Mouse (Mus musculus): Measurements from ENCODE around the gene Ankrd31. TPM values are rescaled to one million over a fixed set of nuclear protein-coding genes. Genes with fewer than 3 reads are reported as not detected.

The Ankrd31 gene
- under 1 TPM; 0.46 to 0.47 TPM for total RNA-seq (2021)
- long read RNA-seq, experiment 1: 0 reads
- long read RNA-seq, experiment 2: 0 reads

DNA sequence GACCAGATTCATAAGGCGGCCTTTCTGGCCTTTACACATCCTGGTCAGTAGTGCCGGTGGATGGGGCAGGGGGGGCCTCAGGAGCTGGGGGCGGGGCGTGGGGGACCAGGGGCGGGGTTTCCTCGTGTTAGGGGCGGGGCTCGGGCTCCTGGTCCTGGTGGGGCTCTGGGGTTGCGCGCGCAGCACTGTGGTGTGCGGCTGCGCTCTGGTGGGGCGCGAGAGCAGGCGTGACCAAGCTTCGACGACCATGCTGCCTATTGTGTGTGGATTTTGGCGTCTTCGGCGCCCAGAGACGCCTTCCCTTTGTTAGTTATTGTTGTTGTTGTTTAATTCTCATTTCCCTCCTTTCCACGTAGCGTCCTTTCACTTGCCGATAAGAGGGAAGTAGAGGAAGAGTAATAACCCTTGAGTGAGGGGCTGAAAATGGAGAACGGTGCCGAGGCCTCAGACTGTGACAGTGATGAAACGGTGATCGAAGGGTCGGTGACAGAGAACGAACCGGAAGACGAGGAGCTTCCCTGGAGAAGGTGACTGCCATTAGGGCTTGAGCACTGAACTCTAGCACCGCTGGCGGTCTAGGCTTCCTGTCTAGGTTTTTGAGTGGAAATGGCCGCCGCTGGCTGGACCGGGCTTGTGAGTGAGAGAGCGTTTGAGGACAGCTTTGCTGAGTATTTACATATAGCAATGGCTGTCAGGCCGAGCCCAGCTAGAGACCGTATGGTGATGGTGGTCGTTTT, at the start of gene Ankrd31:
Ankrd31 (plus strand) TSS at position 164 of the 737 bp plus-strand sequence.
- DNase-seq (ENCODE audit: low spot score in 2 of 2): no peak
- Histone ChIP-seq H3K4me3 (no peak within 1 kb of the TSS), H3K27ac (no peak within 1 kb of the TSS)
- TF ChIP-seq CTCF (conservative IDR thresholded peaks at IDR 0.05): no peak

DNA sequence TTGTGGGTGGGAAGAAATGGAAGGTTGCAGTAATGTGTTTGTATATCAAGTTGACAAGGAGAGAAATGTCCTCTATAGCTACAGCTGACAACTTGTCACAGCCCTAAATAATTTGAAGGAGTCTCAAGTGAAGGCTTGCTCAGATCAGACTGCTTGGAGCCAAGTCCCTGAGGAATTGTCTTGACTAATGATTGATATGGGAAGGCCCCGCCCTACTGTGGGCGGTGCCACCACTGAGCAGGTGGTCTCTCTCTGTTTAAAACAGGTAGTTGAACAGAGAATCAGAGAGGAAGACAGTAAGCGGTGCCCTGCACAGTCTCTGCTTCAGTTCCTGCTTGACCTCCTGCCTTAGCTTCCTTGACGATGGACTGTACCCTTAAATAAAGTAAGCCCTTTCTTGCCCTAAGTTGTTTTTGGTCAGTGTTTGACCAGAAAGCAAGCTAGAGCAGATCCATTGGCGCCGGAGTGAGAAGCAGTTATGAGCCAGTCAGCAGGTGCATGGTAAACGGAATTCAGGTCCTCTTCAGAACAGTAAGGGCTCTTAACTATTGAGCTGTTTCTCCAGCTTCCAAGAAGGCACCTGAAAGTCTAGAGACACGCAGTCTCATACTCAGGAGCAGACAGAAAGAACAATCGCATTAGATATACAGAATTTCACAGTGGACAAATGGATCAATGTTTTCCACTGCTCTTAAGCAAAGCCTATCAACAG, 45.3 kb upstream of the Ankrd31 start:
- H3K4me3 ChIP-seq: no peak overlapping the region
- TF ChIP-seq CTCF (conservative IDR thresholded peaks at IDR 0.05): no peak

DNA sequence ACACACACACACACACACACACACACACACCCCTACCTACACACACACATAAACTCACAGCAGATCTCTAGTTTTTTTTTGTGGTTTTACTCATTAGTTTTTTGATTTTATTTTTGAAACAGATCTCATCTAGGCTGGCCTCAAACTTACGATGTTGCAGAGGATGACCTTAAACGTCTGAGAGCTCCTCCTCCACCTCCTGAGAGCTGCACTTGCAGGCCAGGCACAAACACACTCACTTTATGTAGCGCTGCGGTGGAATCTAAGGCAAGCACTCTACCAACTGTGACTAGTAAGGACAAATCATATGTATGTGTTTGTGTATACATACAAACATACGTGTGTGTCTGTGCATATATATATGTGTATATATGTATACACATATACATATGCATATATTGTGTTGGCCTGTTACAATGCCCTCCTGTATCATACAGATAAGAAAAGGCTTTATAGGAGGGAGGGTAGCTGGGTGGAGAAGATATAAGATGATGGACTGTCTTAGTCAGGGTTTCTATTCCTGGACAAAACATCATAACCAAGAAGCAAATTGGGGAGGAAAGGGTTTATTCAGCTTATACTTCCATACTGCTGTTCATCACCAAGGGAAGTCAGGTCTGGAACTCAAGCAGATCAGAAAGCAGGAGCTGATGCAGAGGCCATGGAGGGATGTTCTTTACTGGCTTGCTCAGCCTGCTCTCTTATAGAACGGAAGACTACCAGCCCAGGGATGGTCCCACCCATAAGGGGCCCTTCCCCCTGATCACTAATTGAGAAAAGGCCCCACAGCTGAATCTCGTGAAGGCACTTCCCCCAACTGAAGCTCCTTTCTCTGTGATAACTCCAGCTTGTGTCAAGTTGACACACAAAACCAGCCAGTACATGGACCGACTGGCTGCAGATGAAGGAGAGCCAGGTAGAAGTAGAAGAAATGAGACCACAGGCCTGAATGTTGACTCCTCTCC, 38.5 kb upstream of the Ankrd31 start:
- no peak for TF ChIP-seq CTCF (conservative IDR thresholded peaks at IDR 0.05)
- Histone ChIP-seq H3K4me3 (no peak overlapping the region), H3K27ac (peak overlapping the region; percentile 74)
- no peak for DNase-seq (ENCODE audit: low spot score in 2 of 2)

More for the DNA sequence above, 45.3 kb upstream of the Ankrd31 start:
- DNase-seq (ENCODE audit: low spot score in 2 of 2): no peak
- no peak overlapping the region for H3K27ac ChIP-seq

DNA sequence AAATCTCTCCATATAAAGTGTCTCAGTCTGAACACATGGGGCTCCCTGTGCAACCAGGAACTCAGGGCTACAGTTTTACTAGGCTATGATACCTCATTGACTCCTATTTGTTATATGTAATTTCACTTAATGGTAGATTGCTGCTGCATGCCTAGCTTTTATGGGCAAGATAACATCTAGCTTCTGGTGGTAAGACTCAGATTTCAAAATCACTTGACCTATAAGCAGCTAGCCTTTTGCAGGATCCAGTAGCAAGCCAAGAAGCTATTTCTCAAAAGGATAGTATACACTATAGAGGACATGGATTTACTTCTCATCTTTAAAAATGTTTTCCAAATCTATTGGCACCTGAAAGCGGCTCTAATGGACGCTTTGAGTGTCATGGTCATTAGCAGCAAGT, 31.8 kb upstream of the Ankrd31 start:
- Histone ChIP-seq H3K27ac (no peak overlapping the region), H3K4me3 (no peak overlapping the region)
- no peak for TF ChIP-seq CTCF (conservative IDR thresholded peaks at IDR 0.05)
- no peak for DNase-seq (ENCODE audit: low spot score in 2 of 2)

DNA sequence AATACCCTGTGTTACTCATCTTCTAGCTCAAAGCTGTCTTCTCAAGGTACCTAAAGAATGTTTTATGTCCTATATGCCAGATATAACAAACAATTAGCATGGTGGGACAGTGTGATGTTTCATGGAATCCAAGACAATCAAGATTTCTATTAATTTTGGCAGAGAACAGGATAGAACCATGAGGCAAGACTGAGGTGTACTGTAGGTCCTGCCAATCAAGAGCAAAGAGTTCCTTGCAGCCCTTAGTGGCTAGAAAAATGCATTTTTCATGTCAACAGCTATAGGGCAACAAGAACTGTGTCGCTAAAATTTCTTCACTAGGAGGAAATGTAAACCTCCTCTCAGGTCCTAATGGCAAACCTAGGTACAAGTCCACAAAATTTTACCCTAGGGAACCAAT, 30.3 kb upstream of the Ankrd31 start:
- no peak for TF ChIP-seq CTCF (conservative IDR thresholded peaks at IDR 0.05)
- no peak for DNase-seq (ENCODE audit: low spot score in 2 of 2)
- Histone ChIP-seq H3K27ac (no peak overlapping the region), H3K4me3 (no peak overlapping the region)

DNA sequence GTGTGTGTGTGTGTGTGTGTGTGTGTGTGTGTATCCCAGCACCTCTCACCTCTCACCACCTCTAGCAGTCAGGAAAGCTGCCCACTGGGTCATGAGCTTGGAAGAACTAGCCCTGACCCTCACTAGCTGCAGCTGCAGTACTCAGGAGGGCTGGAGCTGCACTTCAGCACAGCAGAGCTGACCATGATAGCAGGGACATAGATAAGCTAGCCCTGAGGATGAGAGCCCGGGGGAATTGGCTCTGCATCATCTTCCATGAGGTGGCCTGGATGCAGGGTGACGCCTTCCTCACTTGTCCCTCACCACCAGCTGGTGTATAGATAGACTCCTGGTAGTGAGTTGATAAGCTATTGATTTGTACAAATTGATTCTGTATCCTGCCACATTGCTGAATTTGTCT, 28.1 kb upstream of the Ankrd31 start:
- H3K27ac ChIP-seq: no peak overlapping the region
- TF ChIP-seq CTCF (conservative IDR thresholded peaks at IDR 0.05): no peak
- no peak for DNase-seq (ENCODE audit: low spot score in 2 of 2)

DNA sequence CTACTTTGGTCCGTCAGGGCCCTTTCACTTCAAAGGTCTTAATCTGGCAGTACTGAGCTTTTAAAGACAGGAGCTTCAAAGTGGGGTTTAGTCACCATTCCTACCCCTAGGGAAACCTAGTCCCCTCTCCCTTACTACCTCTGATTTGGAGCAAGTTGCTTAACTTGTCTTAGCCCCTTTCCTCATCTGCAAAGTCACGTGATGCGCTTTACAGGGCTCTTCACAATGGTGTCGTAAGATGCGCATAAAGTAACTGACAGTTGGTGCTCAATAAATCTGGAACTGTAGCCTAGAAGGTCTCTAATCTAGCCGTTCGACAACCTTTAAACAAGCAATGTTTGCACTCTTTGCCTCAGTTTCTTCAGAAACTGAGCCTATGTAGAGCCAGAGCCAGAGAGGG, 19.8 kb upstream of the Ankrd31 start:
- DNase-seq (ENCODE audit: low spot score in 2 of 2): no peak
- TF ChIP-seq CTCF (conservative IDR thresholded peaks at IDR 0.05): no peak
- Histone ChIP-seq H3K27ac (no peak overlapping the region), H3K4me3 (no peak overlapping the region)

More for the DNA sequence above, 28.1 kb upstream of the Ankrd31 start:
- H3K4me3 ChIP-seq: no peak overlapping the region

DNA sequence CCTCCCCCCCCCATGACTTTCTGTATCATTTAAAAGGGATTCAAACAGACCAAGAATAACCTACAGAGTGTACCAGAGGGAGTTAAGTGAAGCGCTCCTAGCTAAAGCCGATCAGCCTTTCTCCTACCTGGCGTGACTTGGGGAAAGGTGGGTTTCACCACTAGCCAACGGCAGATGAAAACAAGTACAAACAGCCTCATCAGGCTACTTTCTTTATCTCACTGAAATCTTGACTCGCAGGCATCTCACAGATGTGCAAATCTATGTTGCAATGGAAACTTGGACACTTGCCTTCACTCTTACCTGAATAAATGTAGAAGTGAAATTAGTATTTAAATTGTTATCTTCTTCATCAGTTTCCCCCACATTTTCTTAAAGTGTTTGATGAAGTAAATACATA, 18.9 kb upstream of the Ankrd31 start:
- no peak for TF ChIP-seq CTCF (conservative IDR thresholded peaks at IDR 0.05)
- DNase-seq (ENCODE audit: low spot score in 2 of 2): no peak
- Histone ChIP-seq H3K27ac (no peak overlapping the region), H3K4me3 (no peak overlapping the region)

DNA sequence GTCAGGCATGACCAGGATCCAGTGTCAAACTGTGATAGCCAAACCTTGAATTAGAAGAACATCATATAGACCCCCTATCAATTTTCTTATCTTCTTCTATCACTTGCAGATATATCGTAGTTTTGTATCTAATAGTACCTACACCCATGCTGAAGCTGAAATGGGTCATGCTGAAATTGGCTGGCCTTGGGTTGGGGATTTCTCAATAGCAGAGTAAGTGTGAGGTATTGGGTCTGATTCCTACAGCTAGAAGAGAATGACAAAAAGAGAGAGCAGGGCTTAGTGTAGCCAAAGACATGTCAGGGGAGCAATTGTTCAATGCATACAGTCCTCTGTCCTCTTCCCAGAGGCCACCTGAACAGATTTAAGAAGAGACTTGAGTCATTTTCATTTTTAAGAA, 18.0 kb upstream of the Ankrd31 start:
- no peak for TF ChIP-seq CTCF (conservative IDR thresholded peaks at IDR 0.05)
- Histone ChIP-seq H3K4me3 (no peak overlapping the region), H3K27ac (no peak overlapping the region)
- DNase-seq (ENCODE audit: low spot score in 2 of 2): no peak

DNA sequence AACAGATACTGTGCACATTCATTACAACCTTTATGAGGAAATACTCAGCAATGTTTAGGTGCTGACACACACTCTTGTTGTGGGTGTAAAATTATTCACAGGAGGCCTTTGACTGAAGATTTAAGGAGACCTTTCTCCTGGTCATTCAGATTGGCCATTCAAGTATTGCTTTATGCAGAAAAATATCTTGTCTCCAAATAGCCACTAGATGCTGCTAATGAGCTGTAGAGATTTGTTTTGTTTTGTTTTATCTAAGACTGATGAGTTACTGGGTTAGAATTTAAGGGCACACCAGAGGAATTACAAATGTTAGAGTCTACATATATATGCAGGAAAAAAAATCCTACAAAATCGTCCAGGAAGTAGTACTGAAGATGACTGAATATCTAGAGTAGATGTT, 12.9 kb upstream of the Ankrd31 start:
- Histone ChIP-seq H3K4me3 (no peak overlapping the region), H3K27ac (no peak overlapping the region)
- TF ChIP-seq CTCF (conservative IDR thresholded peaks at IDR 0.05): peak; percentile 82
- DNase-seq (ENCODE audit: low spot score in 2 of 2): no peak

DNA sequence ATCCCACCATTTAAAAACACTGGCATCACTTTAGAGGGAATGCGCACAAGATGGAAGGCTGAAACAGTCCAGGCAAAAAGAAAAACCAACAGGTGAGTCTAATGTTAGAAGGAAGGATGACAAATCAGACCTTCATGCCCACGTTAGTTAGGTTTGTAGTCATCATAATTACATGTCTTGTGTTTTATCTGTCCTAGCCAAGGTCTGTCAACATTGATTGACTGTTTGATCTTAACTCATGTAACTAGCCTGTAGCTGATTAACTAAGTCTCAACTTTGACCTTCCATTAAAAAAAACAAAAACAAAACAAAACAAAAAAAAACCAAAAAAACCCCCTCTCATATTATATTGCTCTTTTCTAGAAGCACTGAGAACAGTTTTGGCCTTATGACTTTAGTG, 7.9 kb upstream of the Ankrd31 start:
- Histone ChIP-seq H3K27ac (no peak overlapping the region), H3K4me3 (no peak overlapping the region)
- no peak for DNase-seq (ENCODE audit: low spot score in 2 of 2)
- TF ChIP-seq CTCF (conservative IDR thresholded peaks at IDR 0.05): no peak

DNA sequence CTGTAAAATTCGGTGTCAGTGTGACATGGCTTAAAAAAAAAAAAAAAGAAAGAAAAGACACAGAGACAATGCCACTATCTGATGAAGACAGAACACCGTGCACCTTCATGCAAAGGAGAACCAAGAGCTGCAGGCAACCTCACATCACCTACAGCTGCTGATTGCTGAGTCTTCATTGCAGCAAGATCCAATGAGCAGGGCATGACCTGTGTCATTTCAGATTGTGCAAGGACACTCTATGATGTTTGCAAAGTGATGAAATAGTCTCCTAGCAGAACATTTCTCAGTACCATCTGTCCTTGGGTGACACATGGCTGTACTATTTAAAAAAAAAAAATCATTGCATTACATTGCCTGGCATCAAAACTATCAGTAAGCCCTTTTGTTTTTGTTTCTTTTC, 5.2 kb upstream of the Ankrd31 start:
- H3K4me3 ChIP-seq: no peak overlapping the region
- DNase-seq (ENCODE audit: low spot score in 2 of 2): peak in 1 of 2 experiments; percentile 37
- no peak for TF ChIP-seq CTCF (conservative IDR thresholded peaks at IDR 0.05)

DNA sequence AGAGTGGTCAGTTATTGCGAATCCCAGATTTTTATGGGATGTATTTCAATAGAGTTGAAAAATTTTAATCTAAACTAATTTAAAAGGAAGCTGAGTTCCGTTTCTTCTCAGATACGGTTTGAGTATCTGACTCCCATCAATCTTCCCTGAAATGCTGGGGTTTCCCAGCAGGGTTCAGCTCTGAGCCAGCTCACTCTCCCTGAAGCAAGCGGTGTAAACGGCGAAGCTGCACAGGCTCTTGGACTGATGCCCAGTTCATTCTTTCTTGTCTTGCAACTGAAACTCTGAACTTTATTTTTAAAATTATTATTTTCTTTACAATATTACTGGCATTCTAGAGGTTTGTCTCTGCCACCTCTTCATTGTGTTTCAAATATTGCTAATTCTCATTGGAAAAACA, 2.0 kb upstream of the Ankrd31 start:
- peak; percentile 27 for TF ChIP-seq CTCF (conservative IDR thresholded peaks at IDR 0.05)
- Histone ChIP-seq H3K27ac (no peak overlapping the region), H3K4me3 (no peak overlapping the region)
- no peak for DNase-seq (ENCODE audit: low spot score in 2 of 2)

More for the DNA sequence above, 5.2 kb upstream of the Ankrd31 start:
- peak overlapping the region; percentile 61; the same call in 1 of the 2 replicates for H3K27ac ChIP-seq
